Mouse (Mus musculus): Measurements from ENCODE around the gene Camsap2.

DNA sequence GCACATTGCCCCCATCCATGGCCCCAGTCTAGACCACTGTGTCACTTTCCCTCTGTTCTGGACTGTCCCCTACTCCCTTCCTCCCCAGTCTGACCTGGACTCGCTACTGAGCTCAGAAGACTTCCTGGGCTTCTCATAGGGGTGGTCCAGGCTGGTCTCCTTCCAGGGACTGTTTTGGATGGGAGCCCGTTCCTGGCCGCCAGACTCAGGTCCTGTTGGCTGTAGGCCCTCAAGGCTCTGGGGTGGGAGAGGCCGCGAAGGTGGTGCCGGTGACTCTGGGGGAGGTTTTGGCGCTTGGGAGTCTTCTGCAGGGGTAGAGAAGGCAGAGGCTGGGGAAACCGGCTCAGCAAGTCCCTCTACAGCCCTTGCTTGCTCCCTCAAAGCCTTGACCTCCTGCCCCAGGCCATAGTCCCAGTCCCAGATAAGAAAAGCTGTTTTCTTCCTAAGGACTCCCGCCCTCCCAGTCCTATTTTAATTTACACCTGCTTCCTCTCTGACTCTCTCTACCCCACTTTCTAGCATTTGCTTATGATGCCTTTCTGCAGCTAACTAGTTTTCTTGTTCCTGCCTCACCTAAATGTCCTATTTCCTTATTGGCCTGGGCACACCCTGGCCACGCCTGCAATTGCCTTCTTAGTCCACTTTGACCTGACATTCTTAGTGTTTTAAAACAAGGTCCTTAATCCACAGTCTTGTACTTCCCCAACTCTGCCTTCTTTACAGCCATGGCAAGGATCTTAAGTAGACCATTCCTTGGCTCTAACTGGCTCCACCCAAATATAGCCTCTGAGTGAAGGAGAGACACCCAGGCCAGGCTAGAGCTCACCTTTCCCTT, 125.7 kb downstream of the Camsap2 start:
- TF ChIP-seq POLR2A (IDR thresholded peaks at IDR 0.05; ENCODE audit: extremely low read depth, insufficient read depth, low read length) (no peak), CTCF (IDR thresholded peaks at IDR 0.05; ENCODE audit: extremely low read depth, insufficient read depth, low read length) (no peak)
